Mouse (Mus musculus): ENCODE measurements around the gene Hoxc9.
A peak's percentile ranks its signal among the peaks of the same experiment; 100 is the strongest.

- TF ChIP-seq CTCF (IDR thresholded peaks at IDR 0.05), result peak; percentile 77
- no peak for TF ChIP-seq EP300 (IDR thresholded peaks at IDR 0.05)
Observed at GRCm38 (mm10) chr15:102965892-102966775, 10.1 kb upstream of the Hoxc9 start.

All from lung, postnatal 0 days (tissue).